Mouse (Mus musculus) adrenal gland (tissue): Measurements from ENCODE around the gene Dexi.

Experiments used
- intact Hi-C: fragments of 180-260 bp; cut with DNase I; formaldehyde crosslinking; loops from one replicate; pipeline ENCODE4 v1.15.1; 2025

Gene Dexi

DNA sequence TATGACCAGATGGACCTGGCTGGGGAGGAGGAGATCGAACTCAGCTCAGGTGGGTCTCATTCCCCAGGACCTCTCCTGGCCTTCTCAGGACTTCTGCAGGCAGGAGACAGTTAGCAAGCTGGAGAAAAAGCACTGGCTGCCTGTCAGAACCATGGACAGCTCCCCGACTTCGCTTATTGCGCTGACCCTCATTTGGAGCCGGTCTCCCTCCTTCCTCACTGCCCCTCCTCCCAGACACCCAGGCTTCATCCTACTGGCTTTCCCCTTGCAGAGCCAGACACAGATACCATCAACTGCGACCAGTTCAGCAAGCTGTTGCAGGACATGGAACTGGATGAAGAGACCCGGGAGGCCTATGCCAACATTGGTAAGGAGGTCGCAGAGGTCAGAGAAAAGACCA lies 41.0 kb downstream of the Dexi start:
- intact Hi-C loops = no loop called here

DNA sequence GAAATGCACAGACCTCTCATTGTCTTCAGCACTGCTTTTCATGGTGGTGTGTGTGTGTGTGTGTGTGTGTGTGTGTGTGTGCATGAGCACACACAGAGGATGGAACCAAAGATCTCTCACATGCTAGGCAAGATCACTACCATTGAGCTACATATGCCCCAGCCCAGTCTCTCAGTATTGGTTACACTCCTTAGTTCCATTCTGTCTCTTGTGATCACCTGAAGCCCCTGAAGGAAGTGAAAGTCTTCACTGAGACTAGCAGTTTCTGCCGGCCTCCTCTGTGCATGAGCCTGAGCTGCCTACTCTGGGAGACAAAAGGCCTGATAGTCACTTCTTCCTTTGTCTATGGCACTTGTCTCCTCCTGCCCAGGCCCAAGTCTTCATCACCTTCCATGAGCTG lies 43.7 kb downstream of the Dexi start:
- intact Hi-C loops = no loop called here

DNA sequence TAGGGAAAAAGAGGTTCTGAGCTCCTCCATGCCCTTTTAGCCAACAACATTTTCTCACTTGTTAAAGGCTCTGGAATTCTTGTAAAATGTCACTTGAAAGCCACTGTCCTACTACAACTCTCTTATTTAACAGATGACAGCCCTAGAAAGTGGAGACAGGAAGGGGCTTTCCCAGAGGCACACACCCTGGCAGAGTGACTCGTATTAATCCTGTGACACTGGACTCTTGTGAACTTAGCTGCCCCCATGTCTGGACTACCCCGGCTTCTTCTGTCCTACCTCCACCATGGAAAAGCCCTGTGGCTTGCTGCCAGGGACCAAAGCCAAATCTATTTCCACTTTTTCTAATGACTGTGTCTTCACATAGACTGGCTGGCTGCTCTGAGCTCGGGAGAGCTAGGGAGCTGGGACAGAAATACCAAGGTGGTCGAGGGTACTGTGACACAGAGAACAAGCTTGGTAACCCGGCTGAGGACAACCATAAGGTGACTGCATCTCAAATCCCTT lies 44.7 kb downstream of the Dexi start:
- intact Hi-C loops = no loop called here

DNA sequence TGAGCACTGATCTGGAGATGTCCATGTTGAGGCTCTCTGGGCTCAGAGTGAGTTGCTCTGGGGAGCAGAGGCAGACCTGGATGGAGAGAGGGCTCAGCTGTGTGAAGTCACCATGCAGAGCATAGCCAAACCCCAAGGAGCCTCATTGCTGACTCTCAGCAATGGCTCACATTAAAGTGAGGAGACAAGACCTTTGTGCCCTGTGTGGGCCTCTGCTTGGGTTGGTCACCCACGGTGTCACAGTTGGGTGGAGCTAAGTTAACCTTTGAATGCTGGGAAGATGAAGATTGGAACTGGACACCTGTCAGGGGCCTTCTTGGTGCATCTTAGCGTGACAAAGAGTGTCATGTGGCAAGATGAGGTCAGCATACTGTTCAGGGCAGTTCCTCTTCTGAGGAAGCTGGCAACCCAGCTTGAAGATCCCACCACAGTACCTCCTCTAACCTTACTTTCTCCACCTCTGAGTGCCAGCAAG lies 47.0 kb downstream of the Dexi start:
- intact Hi-C loops = no loop called here

DNA sequence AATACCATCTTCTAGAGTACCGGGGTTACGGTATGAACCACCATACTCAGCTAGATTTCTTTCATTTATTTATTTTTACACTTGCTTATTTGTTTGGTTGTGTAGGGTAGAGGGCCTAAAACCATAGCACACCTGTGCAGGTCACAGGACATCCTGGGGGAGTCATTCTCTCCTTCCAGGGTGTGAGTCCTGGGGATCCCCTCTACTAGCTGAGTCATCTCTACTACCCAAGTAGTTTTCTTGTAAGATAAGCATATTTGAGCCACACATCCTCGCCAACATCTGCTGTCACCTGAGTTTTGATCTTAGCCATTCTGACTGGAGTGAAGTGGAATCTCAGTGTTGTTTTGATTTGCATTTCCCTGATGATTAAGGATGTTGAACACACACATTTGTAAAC lies 50.3 kb downstream of the Dexi start:
- intact Hi-C loops = no loop called here

DNA sequence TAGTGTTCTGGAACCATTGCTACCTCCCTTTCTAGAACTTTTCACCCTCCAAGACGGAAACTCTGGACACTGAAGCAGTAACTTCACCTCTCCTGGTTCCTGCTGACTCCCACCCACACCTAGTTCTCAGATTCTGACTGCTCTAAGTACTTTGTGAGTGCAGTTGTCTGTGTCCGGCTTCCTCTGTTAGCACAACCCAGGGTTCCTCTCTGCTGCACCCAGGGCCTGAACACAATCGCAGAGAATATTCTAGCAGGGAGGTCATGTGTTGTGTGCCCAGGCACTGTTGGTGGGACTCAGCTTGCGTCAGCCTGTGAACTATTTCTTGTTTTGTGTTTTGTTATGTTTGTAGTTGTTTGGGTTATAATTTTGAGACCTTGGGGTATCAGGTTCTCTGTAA lies 51.1 kb downstream of the Dexi start:
- intact Hi-C loops = no loop called here

DNA sequence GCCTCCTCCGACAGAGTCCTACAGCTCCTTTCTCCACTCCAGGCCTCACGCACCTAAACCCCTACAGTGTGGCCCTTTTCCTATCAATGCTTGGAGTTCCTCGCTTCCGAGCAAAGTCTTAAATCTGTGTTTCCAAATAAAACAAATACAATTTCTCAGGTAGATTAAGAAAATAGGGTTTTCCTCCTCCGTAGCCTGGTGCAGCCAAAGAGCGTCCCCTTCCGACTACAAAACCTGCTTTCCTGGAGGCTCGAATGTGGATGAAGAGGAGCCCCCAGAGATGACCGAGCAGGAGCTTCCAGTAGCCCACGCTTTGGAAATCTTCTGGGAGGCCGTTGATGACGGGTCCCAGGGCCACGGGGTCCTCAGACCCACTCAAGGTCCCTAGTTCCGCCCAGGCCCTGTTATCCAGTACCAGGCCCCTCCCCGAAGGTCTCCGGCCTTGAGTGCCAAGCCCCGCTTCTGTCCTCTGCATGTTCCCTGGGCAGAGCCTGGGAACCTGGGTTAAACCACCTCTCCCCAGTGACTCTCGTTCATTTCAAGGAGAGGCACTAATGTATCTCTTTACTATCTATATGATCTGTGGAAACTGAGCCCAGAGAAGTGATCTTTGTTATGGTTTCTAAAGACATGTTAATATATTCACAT lies 52.2 kb downstream of the Dexi start:
- intact Hi-C loops = no loop called here

DNA sequence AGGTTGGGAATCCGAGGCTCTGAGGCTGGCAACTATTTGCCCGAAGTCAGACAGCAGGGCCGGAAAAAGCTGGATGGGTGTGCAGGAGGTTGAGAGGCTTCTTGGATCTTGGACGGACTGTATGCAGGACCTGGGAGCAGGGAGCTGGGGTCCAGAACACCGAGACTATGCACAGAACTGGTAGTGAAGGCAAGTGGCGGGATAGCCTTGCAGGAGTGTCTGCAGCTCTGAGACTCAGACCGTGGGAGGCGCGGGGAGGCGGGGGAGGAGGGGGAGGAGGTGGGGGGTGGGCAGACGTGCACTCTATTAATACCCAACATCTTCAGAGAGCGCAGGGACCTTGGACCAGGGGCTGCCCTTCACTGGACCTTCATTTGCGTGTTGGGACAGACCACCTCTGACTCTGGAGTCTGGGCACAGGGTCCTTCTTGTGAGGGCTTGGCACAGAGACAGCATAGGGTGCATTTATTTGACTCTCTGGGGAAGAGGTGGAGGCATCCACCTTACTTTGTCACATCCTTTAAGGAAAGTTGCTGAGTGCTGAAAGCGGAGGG lies 52.9 kb downstream of the Dexi start:
- intact Hi-C loops = no loop called here

DNA sequence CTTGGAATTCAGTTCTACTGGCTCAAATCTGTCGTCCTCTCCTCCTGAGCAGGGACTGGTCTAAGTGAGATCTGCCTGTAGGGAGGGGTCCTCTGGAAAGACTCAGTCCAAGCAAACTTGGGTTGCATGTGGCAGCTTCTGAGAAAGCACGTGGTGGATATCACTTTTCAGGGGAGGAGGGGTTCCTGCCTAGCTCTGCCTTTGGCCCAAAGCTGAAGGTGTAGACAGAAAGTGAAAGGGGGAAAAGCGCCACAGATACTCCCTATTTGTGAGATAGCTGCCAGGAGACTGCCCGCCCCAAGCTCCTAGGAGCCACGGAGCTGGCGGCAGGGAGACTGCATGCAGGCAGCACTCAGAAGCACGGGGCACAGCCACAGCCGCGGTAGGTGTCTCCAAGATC lies 53.4 kb downstream of the Dexi start:
- intact Hi-C loops = no loop called here

DNA sequence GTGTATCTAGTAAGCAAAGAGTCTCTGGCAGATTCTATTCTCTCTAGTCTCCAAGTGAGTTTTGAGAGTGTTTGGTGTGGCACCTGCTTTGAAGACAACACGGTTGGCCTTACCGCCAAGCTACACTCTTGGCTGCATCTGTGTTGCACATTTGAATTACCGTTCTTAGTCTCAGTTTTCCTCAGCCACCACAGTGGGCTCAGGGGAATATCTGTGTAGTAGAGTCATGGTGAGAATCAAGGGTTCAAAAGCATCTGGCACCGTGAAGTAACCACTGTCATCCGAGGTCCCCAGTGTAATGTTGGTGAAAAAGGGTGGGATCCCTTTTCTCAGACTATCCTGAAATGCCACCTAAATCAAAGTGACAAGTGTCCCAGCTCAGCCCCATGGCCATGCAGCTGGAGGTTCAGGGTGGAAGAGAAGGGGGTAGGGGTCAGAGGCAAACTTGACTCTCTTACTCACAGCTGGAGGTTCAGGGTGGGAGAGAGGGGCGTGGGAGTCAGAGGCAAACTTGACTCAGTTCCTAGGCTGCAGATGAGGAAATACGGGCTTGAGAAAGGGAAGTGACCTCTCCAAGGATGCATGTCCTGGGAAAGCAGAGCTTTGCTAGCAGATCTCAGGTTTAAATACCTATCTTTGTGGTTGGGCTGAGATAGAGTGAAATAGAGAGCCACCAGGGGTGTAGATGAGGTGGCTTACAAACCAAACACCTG lies 53.9 kb downstream of the Dexi start:
- intact Hi-C loops = no loop called here

DNA sequence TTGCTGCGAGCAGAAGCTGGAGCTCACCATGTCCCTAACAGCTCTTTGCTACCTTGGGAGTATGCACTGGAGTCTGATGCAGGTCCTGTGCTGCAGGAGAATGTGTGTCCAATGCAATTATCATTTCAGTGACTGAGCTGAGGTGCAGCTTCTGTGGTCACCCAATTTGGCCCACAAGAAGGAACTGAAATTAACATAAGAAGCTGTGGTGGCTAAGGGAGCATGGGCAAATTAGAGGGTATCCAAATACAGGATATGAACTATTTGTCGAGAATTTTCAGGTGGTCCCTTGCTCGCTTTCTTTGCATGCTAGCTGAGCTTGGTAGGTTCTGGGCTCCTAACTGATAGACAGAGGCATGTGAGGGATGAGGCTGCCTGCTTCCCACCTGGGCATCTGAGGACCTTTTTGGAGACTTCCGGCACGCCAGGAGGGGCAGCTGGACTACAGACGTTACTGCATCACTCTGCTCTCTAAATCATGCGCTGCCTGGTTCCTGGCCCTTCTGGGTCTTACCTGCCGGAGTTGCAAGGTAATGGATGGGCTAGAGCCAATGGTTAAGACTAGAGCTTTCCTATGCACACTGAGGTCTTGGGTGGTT lies 54.9 kb downstream of the Dexi start:
- intact Hi-C loops = no loop called here

DNA sequence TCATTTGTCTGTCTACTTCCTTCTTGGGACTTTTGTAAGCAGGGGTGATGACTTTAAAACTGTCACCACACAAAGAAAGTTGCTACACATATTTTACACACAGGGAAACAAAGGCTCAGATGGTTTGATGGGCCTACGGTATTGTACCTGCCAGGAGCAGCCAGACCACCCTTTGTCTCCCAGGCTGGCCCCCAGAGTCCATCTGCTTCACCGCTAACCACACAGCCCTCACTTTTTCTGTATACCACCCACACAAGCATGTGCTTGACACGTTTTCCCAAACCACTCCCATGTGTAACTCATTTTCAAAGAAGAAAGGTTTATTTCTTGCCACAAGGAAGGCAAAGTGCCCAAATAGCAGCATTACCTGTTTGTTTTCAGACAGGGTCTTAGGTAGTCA lies 55.9 kb downstream of the Dexi start:
- intact Hi-C loops = no loop called here

DNA sequence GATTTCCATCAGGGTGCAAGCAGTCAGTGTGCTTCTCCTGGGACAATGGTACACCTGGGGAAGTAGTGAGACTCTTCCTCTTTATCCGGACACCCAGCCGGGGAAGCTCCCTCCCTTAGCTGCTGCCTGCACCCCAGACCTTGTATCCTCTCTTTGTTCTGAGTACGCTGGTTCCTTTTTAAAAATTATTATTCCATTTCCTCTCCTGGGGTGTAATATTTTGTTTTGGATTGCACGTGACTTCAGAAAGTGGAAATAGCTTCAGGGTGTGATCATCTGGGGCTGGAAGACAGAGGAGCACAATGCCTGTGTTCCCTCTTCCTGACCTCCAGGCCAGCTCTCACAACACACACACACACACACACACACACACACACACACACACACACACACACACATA lies 60.5 kb downstream of the Dexi start:
- intact Hi-C loops = no loop called here

DNA sequence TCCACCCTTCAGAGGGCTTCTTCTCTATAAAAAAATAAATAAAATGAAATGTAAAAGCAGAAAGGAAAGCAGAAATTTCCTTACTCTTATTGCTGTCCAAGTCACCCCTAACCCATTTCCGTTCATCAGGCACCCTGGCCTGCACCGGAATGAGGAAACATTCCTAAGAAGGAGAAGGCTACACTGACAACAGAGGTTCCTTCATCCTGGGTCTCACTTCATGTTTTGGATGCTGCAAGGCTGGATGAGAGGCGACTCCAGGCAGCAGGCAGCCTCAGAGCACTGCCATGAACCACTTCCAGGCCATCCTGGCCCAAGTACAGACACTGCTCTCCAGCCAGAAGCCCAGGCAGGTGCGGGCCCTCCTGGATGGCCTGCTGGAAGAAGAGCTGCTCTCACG lies 63.0 kb downstream of the Dexi start, which contains the start of gene Ciita:
Gene Ciita, plus strand, starts transcription at position 203 of the 400 bp plus-strand sequence.
- intact Hi-C loops = no loop called here

DNA sequence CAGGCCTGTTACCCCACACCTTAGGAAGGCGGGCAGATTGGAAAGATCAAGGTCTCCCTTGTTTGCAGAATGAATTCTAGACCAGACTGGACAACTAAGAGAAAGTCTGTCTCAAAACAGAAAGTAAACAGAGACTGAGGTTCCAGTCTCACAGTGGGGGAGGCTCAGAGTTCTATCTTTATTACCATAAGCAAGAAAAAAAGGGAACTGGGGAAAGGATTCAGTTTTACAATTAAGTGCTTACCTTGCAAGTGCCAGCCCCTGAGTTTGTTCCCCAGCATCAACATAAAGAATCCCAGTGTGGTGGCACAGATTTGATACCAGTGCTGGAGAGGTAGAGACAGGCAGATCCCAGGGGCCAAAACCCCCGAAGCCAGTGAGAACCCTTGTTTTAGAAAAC lies 66.9 kb downstream of the Dexi start:
- intact Hi-C loops = no loop called here

DNA sequence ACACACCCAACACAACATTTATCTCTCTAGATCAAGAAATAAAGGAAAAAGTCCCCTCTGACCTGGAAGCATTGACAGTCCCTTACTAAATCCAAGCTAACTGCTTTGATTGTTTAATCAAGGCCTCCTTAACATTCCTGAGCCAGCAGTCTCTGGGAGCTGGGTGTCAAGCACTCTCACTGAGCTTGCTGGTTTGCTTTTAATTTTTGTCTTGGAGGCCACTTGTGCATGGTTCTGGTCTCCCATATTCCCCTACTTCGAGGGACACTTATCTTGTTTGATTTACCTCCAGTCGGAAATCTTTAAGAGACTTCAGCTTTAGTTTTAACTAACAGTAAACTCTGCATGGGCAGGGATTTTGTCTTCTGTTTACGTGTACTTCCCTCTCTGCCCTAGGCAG lies 67.9 kb downstream of the Dexi start:
- intact Hi-C loops = no loop called here

DNA sequence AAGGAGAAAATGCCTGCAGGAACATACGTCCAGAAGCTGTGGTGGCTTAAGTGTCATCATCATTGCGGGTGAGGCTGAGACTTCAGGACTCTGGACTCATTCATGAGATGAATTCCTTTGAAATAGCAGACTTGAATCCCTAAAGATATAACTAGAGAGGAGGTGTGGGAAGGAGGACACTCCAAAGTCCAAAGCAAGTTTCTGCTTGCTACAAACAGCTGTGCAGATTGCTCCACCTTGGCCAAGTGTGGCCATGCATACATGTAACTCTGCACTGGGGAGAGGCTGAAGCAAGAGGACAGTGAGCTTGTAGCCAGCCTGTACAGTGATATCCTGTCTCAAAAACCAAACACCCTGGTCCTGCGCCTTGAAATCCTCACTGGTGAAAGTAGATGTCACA lies 70.9 kb downstream of the Dexi start:
- intact Hi-C loops = no loop called here

DNA sequence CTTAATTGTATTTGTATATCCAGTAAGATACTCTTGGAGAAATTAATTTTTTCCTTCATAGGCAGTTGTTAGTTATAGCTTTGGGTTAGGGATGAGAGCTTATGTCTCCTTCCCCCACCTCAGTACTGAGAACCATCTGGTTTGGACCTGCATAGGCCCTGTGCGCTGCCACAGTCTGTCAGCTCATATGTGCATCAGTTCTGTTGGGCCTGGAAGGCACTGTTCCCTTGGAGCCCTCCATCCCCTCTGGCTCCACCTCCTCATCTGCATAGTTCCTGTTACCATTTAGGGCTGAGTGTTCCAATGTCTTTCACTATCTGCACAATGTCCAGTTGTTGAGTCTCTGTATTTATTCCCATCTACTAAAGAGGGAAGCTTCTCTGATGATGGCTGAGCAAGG lies 74.7 kb downstream of the Dexi start:
- intact Hi-C loops = no loop called here

DNA sequence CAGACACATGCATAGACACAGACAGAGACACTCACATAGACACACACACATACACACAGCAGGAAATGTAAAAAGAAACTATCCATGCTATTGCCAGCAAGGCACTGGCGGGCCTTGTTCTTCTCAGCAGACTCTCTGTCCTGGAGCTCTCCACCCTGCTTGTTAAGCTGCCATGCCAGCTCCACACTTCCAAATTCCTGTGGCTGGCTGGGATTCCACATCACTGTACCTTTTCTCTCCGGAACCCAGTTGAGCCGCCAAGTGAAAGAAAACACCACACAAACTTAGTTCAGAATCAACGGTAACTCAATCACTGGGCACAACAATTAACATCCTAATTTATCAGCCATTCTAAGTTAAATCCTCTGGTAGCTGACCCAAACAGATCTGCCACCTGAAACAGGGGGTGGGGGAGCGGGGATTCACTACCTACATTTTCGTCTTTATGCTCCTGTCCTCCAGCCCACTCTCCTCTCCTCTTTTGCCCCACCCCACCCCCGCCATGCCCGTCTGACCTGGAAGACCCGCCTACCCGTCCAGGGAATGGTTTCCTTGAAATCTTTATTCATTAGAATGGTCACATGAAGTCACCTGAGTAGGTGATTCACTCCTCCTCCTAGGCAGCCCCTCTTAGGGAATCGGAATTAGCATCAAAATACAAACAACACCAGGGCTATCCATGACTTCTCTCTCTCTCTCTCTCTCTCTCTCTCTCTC lies 75.3 kb downstream of the Dexi start:
- intact Hi-C loops = no loop called here

DNA sequence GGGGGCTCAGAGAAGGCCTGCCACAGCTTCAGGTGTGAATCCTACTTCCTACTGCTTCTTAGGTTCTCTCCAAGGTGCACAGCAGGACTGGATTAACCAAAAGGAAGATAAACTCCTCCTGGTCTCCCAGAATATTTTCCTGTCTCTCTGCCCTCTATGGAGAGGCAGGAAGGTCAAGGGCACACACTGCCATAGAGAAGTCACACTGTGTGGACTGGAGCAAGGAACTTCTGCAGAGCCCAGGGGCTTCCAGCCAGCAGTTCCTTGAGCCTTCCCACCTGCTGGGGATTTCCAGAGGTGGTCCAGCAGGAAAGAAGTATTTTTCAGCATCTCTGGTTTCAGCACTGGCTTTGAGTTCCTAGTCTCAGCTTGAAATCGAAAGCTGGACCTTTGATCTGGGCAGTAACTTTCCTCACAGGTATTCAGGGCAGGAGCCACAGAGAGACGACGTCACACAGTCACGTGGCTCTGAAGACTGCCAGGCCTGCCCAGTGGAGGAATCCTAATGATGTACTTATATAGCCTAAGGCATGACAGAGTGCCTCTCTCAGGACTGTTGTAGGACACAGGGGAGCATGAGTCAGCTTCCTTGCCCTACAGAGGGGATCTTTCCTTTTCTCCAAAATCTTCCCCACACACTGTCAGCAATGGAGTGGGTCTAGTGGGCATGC lies 77.7 kb downstream of the Dexi start:
- intact Hi-C loops = no loop called here

DNA sequence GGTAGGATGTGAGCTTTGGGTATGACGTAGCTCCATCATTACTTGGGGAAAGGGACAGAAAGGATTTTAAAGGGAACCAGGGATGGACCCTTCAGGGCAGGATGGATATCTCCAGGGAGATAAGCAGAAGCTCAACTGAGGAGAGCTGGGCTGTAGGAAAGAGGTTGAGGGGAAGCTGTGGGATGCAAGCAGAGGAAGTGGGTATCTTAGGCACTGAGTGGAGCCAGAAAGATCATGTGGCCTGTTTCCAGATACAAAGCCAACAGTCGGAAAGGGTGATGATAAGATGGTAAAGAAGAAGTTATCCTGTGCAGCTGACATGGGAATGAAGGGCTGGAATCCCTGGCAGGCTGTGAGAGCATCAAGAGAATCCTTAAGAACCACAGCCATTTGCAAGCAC lies 81.7 kb downstream of the Dexi start:
- intact Hi-C loops = no loop called here
